Mouse (Mus musculus) cerebellum, adult 11 months (tissue): ENCODE results near the gene B230104I21Rik.
A peak's percentile ranks its signal among the peaks of the same experiment; 100 is the strongest.

Experiments used
- DNase-seq: peaks from one replicate; pipeline ENCODE4 v3.0.0; 2022

Gene B230104I21Rik

DNA sequence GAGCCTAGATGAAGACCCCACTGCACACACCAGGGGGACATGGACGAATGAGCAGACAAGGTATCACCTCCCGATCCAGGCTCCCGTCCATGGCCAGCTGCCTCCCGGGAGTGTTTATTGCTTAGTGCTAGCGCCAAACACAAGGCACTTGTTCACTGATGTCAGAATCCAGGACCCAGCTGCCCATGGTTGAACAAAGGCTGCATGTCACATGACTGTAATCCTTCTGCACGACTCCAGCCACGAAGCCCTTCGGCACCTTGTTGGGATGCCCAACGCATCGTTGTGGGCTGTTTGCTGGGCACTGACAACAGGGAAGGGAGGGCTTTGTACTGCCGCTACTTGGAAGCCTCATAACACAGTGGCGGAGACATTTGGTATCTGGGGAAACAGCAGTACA lies at the start of gene B230104I21Rik:
Gene B230104I21Rik, plus strand, starts transcription at position 367 of the 400 bp plus-strand sequence.
- DNase-seq = no peak

DNA sequence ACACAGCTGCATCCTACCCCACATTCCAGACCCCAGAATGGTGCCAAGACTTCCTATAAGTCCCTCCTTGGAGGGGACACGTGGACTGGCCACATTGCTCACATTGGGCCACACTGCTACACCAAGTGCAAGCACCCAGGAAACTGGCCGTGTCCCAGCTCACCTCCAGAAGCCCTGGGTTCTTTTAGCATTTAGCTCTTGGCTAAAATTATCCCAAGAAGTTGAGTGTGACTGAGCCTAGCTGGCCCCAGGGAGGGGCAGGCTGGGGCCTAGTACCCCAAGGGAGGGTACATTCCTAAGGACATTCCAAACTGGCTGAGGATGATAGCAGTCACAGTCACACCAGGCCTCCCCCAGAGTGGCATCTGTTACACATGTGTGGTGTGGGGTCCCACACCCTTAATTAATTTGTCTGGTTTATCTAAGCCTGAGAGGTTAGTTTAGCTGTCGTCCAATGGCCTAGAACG lies 42.2 kb upstream of the B230104I21Rik start:
- no peak for DNase-seq

DNA sequence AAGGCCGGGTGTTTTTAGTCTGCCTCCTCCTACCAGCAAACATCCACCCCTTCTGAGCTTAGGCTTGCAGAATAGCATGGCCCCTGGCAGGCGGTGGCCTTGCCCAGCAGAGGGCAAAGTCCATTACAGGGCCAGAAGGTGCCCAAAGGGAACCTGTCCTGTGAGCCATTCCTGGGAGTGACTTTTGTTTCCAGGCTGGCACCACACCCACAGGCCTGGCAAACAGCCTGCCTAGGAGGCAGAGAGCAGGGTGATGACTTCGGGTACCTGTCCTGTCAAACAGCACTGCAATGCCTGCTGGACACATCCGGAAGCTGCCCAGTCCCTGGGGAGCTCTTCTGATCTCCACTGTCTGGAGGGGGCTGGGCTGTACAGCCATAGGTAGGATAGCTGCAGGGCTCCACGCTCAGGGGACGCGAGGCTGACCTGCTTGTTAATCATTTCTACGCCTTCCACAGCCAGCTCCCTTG lies 41.6 kb upstream of the B230104I21Rik start:
- no peak for DNase-seq

DNA sequence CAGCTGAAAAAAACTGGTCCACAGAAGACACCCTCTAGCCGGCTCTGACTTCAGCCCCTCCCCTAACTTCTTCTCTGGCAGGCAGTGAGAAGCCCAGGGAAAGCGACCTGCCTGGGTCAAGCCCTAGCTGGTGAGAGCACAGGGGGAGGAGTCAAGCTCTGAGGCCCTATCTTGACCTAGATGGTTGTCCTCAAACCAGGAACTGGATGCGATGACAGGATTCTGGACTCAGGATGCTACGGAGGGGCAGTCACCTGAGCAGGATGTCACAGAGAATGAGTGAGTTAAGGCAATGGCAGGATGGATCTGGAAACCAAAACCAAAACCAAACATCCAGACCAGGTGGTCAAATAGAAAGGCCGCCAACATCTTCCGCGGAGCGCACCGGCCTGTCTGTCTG lies 38.2 kb upstream of the B230104I21Rik start:
- DNase-seq = no peak

DNA sequence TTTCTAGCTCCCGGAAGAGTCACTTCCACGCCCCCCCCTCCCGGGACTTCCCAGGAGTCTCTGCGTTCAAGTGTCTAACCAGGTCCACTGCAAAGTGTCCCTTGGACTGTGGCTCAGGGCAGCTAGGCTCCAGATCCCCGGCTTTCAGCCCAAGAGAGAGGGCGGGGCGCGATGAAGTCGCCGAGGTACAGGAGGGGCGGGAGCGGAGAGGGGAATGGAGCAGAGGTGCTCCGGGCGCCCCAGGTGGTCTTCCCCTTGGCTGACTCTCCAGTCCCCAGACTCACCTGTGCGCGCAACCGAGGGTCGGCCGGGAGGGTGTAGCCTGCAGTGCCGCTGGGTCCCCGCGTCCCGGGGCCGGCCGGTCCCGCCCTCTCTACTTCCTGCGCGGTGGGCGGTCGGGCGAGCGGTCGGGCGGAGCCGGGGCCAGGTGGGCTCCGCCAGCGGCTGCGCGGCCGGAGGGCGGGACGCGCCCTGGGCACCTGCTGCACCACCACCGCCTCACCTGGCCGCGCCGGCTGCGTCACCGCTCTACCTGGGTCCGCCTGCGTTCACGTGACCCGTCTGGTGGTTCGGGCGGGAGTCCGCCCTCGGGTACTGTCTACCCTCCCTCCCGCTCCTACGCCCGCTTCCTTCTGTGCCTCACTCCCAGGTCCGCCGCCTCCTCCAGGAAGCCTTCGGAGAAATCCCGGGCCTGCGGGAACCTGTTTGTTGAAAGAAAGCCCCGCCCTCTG lies 36.2 kb upstream of the B230104I21Rik start:
- no peak for DNase-seq

DNA sequence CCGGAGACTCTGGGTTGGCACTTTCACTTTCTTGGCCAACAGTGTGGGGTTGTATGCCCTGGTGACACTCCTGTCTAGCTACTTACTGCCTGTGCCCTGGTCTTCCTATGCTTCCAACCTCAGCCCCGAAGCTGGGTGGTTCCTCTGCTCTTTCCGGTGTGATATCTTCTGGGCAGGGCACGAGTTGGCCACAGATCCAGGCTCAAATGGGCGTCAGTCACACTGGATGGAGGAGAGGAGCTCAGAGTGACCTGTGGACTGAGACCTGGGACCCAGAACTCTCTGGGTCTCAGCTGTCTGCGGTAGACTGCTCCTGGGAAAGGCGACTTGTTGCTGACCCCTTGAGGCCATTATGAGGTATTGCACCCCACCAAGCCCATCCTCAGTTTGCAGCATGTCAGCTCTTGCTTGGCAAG lies 34.5 kb upstream of the B230104I21Rik start, which contains the start of gene Arhgef16:
Gene Arhgef16, minus strand, starts transcription at position 211 of the 416 bp plus-strand sequence.
- DNase-seq = peak; percentile 25

DNA sequence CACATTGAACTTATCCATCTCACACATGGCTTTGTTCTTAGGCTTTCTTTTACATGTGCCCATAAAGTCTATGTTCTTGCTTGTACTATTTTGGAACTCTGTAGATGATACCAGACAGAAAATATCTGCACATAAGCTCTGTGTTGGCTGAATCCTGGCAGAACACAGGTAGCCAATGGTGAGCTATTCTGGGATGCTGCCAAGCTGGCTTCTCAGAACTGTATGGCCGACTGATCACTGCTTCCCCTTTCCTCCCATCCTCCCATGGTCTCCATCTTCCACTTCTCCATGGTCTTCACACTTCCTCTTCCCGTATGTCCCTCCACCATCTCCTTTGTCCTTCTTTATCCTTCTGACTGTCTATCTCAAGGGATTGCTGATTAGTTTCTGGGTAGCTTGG lies 26.8 kb upstream of the B230104I21Rik start:
- DNase-seq = no peak

DNA sequence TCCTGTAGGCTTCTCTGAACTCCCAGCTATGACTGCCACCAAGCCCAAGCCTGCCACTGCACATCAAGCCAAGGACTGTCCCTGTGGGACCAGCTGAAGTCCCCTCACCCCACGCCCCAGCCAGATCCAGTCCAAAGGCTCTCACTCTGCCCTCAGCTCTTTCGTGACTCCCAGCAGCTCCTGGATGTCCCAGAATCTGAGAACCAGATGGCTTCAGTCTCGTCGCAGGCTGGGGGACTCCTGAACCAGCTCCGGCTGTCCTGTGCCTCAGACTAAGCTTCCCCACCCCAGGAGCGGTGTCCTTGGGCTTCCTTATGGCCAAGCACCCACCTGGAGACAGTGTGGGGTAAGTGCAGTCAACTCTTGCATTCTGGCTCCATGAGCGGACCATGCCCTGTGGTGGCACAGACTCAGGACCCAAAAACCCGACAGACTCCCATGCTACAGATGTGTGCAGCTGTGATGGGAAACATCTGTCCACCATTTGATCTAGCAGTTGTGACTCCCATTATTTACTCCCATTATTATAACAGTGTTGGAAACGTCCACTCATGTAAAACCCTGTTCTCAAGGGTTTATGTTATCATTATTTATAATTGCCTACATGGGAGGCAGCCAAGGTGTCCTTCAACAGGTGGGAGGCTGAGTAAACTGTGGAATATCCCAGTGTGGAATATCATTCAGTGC lies 25.2 kb upstream of the B230104I21Rik start:
- DNase-seq = no peak

DNA sequence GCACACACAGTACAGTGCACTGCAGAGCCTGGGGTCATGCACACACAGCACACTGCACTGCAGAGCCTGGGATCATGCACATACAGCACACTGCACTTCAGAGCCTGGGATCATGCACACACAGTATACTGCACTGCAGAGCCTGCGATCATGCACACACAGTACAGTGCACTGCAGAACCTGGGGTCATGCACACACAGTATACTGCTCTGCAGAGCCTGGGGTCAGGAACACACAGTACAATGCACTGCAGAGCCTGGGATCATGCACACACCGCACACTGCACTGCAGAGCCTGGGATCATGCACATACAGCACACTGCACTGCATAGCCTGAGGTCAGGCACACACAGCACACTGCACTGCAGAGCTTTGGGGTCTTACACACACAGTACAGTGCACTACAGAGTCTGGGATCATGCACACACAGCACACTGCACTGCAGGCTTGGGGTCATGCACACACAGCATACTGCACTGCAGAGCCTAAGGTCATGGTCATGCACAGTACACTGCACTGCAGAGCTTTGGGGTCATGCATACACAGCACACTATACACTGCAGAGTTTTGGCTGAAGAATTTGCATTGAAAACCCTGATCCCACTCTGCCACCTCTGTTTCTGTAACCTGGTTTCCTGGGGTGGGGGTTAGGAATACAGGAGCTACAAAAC lies 23.6 kb upstream of the B230104I21Rik start:
- no peak for DNase-seq

DNA sequence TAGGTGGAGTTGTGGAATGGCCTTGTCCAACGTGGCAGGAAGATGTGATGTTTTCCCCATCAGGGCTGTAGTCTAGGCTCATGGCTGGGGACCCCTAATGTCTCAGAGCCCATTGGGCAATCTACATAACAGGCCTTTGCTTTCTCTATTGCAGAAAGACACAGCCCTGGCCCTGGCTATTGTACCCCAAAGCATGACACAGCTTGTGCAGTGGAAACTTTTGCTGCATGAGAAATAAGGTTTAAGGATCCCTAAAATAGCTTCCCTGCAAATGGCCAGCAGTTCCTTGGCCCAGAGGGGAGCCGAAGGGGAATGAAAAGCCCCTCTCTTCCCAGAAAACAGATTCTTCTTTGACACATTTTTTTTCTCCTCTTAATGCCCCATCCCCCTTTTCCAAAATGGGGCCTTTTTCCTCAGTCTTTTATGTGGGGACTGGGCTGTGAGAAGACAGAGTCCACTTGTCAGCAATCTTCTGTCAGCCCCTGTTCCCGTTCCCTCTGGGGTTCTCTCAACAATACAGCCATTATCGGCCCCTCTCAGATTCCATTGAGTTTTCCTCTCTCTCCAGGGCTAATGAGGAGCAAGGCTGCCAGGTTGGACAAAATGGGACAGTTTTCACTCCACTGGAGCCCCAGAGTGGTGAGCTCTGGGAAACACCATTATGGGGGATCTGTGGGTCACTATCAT lies 22.8 kb upstream of the B230104I21Rik start:
- DNase-seq = no peak

DNA sequence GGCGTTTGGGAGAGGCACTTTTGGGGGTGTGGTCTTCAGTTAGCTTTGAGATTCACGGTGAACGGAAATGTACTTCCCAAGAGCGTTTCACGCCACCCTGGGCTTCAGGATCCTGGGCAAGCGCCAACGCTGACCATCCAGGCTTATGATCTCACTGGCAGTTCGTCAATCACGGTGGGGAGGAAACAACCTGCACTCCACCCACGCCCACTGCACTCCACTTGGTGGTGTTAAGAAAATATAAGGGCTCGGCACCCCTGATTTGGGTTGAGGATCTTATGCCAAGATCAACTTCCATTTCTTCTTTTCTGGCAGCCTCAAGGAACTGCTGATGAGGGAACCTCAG lies 22.3 kb upstream of the B230104I21Rik start:
- DNase-seq = no peak

DNA sequence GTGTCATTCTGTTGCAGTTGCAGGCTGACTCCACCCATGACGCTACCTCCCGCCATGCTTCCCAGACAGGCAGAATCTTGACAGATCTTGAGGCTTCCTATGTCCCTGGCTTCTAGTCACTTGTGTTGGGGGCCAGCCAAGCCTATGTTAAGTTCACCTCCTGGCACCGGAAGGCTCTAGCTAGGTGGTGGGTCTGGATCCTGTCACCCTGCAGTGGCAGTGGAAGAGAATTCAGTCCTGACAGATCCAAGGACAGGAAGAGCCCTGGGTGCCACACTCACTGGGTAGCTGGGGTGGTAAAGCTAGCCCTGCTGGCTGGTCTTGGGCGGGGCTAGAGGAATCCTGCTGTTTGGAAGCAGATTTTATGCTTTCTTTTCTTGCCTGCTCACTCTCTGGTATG lies 10.5 kb upstream of the B230104I21Rik start:
- no peak for DNase-seq

DNA sequence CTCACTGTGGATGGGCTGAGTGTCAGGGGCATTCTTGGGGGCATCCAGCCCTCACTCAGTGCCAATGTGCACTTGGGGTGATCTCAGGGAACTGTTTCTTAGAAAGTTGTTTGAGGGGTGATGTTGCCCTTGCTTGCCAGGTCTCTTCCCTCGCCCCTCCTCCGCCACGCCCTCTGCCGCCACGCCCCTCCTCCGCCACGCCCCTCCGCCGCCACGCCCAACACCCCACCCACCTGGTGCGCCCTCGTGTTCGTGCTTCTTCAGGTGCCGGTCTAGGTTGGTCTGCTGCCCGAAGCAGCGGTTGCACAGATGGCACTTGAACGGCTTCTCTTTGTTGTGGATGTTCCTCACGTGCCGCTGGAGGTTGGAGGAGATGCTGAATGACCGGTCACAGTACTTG lies 7.5 kb upstream of the B230104I21Rik start:
- DNase-seq = peak; percentile 1

DNA sequence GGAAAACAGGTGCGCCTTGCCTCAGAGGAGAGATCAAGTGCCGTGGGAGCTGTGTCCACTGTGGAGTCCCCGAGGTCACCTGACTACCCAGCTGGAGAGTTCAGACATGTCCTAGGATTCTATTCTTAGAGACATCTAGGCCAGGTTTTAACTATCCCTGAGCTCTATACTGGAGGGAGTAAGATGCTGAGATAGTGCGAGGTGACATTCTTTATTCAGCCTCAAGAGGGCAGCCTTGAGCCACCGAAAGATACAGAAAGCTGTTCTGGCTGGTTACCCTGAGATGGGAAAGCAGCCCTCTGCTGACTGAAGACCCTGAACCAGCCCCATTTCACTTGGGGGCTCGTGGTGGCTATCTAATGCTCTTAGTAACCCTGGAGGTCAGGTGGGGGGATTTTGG lies 7.1 kb upstream of the B230104I21Rik start:
- DNase-seq = peak; percentile 36

DNA sequence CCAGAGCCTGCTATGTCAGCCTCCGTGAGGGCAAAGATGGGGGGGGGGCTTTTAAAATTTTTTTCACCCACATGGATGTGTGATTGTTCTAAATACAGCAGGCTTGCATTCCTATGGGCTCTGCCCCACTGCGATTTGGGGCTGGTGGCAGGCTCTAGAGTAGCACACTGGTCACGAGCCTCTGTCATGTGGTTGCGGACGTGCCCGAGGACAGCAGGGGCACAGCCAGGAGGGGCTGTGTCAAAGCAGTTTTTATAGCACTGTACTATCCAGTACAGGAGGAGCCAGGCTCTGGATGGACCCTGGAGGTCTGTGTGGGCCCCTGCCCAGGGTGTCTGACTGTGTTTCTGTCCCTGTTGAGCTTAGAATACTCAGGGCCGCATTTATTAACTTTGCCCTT lies 5.9 kb upstream of the B230104I21Rik start:
- DNase-seq = no peak

DNA sequence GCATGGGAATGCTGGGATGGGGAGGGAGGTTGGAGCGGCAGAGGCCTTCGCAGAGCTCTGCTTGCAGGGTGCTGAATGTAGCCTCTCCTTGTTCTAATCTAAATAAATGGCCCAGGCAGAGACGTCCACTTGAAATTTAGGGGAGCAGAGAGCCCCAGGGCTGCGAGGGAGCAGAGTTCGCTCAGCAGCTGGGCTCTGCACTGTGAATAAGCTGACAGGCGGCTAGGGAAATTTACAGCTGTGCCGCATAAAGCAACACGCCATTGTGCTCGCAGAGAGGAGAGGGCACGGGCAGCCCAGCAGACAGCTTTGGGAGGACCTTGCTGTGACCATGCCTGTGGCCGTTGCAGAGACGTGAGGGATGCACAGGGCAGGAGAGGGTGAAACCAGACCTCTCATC lies 4.7 kb upstream of the B230104I21Rik start:
- no peak for DNase-seq

DNA sequence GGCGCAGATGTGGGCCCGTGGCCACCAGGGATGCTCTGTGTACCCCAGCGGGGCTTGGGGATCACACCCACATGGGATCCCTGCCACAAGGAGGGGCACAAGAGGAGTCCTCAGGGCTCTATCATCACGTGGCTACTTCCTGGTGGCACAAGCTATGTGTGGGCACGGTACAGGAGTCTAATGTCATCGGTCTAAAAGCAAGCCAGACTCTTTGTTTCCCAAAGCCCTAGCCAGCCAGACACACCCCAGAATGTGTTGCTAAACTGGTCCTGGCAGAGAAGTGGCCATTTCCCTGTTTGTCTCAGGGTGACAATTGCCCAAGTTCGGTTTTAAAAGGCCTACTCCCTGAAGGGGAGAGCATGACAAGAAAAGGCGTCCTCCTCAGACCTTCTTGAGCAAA lies 2.6 kb upstream of the B230104I21Rik start:
- DNase-seq = no peak

DNA sequence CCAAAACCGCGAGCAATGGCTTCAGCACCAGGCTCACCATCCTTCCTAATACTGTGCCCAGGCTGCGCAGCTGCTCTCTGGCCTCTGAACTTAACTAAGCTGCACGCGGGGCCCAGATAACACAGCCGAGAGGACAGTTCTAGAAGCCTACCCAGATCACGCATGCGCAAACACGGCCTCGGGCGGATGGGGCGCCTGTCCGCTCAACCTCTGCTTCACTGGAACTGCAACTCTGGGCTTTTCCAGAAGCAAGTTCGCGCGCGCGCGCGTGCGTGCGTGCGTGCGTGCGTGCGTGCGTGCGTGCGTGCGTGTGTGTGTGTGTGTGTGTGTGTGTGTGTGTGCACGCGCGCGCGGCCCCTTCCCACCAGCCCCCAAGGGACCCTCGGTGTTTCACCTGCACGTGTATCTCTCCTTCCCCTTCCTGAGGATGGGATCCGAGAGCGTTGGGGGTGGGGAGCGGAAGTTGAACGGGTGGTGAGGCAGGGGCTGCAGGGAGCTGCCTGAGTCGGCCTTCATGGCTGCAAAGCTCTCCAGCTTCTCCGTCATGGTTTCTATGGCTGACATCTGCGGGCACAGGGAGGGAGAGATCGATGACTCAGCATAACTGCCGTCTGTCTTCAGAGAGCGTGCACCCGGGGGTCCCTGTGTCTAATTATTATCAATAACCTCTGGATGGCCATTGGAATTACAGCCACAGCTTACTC lies 1.1 kb upstream of the B230104I21Rik start:
- DNase-seq = peak; percentile 30

DNA sequence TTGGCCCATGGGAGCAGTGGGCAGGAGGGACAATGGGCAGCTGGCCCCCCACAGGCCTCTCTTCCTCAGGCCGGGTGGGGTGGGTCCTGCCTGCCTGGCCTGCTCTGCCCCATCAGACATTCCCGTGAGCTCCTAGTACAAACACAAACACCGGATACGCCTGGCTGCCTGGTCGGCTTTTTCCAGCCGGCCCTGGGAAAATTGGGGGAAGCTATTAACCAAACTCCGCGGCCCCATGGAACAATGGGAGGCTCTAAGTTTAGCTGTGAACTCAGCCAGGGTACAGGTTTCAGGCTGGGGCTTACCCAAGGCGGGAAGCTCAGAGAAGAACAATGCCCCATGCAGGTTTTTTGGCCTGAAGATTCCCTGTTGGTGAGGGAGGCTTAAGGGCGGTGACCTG lies 723 bp downstream of the B230104I21Rik start:
- no peak for DNase-seq

DNA sequence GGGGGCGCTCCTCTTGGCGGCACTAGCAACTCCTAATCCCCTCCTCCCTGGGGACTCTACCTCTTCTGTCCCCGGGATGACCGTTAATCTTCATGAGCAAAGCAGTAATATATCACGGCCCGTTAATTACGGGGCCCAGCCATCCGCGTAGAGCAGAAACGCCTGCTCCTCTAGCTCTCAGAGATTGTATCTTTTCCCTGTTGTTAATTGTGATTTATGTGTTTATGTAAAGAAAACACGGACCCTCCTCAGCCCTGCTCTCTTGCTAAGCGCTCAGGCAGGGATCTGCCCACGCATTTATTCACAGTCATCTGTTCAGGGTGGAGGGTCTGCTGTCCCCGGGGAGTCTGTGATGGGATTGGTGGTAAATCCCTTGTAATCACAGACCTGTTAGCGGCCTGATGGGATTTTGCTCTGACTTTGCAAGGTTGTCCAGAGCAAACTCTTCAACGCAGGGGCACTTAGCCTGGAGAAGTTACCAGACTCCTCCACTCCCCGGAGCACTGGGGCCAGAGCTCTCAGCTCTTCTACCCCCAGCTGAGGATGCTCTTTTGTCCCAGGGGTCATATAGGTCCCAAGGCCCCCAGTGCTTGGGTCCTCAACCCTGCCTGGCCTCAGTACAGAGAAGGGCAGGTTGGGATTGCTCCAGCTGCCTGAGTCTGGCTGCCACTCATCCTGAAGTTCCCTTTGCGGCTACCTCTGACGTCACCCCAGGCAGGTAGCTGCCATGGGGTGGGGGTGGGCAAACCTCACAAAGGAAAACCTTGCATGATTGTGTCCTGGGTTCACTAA lies 11.0 kb downstream of the B230104I21Rik start:
- no peak for DNase-seq

DNA sequence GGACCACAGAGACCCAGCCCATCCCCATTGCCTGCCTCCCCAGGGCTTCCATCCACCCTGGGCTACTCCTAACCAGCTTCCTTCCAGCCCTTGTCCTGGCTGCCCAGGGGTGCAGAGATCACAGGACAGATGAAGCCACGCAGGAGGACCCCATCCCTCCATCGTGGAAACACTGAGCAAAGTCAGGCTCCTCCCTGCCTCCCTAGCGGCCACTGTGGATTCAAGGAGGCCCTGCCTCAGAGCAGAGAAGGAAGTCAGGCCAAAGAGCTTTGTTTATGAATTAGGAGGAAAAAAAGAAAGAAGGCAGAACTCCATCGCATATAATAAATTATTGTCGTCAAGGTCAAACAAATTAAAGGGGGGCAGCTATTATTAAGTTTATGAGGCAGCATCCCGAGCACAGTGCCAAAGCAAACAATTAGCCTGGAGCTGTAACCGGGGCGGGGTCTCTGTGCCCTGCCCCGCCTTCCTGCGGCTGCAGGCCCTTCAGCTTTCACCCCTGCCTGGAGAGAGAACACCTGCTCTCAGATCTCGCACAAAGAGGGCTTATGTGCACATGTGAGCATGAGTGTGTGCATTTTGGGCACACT lies 12.4 kb downstream of the B230104I21Rik start:
- DNase-seq = no peak
